Mouse (Mus musculus) central nervous system, embryonic 18 days (tissue): ENCODE results near the gene Inpp5f. TPM values are rescaled to one million over a fixed set of nuclear protein-coding genes. Genes with fewer than 3 reads are reported as not detected.

Experiments
- polyA plus RNA-seq: library from polyadenylated mRNA; depleted of rRNA; stranded (reverse); fragments of >200 nt; gene quantifications from 2 replicates; pipeline ENCODE4 v1.2.3, GENCODE M21; 2012; rRNA removed

Inpp5f gene
- polyA plus RNA-seq, result 218 and 221 TPM in 2 replicates

GRCm38 (mm10) chr7:128610897-128611798 is at the start of gene Inpp5f:
TSS of gene Inpp5f (plus strand) at chr7:128611328.

DNA sequence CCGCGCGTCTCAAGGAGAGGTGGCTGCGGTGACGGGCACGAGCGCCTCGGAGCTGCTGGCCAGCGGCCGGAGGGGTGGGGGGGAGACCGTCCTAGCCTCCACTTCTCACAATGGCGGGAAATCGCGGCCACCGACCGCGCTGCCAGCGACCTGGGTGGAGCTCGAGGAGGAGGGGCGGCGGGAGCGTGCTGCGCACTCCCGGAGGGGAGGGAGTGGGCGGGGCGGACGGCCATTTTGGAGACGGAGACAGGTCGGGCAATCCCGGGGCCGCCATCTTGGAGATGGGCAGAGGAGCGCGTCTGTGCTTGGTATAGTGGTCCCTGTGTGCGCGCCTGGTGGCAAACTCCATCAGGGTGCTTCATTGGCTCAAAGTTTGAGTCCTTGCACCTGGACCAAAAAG is 129.2 kb downstream of the Inpp5f start, which contains the start of gene Mcmbp:
Gene Mcmbp, minus strand, starts transcription at position 162 of the 400 bp plus-strand sequence.

GRCm38 (mm10) chr7:128744684-128745485 is 133.8 kb downstream of the Inpp5f start, which contains the start of gene Sec23ip:
TSS of gene Sec23ip (plus strand) at chr7:128744943.

Other genes with a start within 250 kb of the Inpp5f start
- gene Rgs10, start 192.6 kb upstream of the Inpp5f start, polyA plus RNA-seq, result 52.9 and 63.2 TPM in 2 replicates
- gene Tial1, start 149.6 kb upstream of the Inpp5f start, polyA plus RNA-seq, result 159 and 167 TPM in 2 replicates
- gene Bag3, start 87.7 kb upstream of the Inpp5f start, polyA plus RNA-seq, result 2.4 and 2.6 TPM in 2 replicates
- gene Mcmbp, start 129.2 kb downstream of the Inpp5f start, polyA plus RNA-seq, result 32.7 and 35.0 TPM in 2 replicates
- gene Sec23ip, start 133.6 kb downstream of the Inpp5f start, polyA plus RNA-seq, result 19.1 and 19.7 TPM in 2 replicates